Mouse (Mus musculus): ENCODE measurements around the gene Itgal.

Itgal gene

GRCm38 (mm10) chr7:127378310-127378921 lies 82.4 kb downstream of the Itgal start:
- no peak for DNase-seq (ENCODE audit: low read depth, low spot score)
